Mouse (Mus musculus): ENCODE measurements around the gene Tnfrsf26. TPM values are rescaled to one million over a fixed set of nuclear protein-coding genes. Genes with fewer than 3 reads are reported as not detected.

The Tnfrsf26 gene
- 2.2 TPM for polyA plus RNA-seq (2014; fragmentation: Illumina TruSeq; extraction: RNeasy Lipid Tissue Mini Kit (QIAGEN cat#74804); ENCODE audit: low read depth, low replicate concordance)

GRCm38 (mm10) chr7:143628540-143628939 lies at the start of gene Tnfrsf26:
Gene Tnfrsf26, minus strand, starts transcription at chr7:143628722.

GRCm38 (mm10) chr7:143649034-143649768 lies 20.7 kb upstream of the Tnfrsf26 start, which contains the start of gene Tnfrsf22:
Gene Tnfrsf22, minus strand, starts transcription at chr7:143649661.

DNA sequence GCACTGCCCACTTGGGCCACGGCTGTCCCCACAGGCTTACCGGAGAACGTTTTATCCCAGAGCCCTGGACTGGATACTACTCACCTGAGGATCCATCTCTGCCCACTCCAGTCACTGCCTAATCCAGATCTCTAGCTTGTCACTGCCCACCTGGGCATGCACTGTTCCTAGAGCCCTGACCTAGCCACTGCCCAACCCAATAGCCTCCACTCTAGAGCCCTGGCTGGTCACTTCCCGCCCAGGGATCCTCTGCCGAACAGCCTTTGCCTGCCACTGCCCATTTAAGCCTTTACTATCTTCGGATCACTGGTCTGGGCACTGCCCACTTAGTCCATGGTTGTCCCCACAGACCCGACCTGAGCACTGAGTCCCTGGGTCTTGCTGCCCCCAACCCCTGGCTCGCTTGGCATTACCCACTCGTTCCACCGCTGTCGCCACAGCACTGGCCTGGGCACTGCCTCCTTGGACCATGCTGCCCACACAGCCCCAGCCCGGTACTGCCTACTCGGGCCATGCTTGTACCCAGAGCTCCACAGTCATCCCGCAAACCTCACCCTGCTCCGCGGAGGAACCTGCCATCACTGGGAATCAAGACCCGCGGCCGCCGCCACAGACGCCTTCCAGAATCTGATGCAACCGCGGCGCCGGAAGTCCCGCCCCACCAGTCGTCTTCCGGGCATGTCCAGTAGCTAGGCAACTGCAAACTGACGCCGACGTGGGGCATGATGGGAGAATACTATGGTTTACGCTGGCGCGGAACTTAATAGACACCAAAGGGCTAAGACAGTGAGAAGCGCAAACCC lies 28.9 kb downstream of the Tnfrsf26 start, which contains the start of gene Cars:
Gene Cars (minus strand): TSS at position 663 of the 803 bp plus-strand sequence.

Other genes starting within 250 kb of the Tnfrsf26 start
- 34.6 TPM for gene Cdkn1c, start 167.7 kb downstream of the Tnfrsf26 start, polyA plus RNA-seq (2014; fragmentation: Illumina TruSeq; extraction: RNeasy Lipid Tissue Mini Kit (QIAGEN cat#74804); ENCODE audit: low read depth, low replicate concordance)
- 5.3 TPM for gene Slc22a18, start 155.0 kb downstream of the Tnfrsf26 start, polyA plus RNA-seq (2014; fragmentation: Illumina TruSeq; extraction: RNeasy Lipid Tissue Mini Kit (QIAGEN cat#74804); ENCODE audit: low read depth, low replicate concordance)
- not detected for gene Phlda2, start 125.6 kb downstream of the Tnfrsf26 start, polyA plus RNA-seq (2014; fragmentation: Illumina TruSeq; extraction: RNeasy Lipid Tissue Mini Kit (QIAGEN cat#74804); ENCODE audit: low read depth, low replicate concordance)
- gene Nap1l4, start 79.6 kb downstream of the Tnfrsf26 start, polyA plus RNA-seq (2014; fragmentation: Illumina TruSeq; extraction: RNeasy Lipid Tissue Mini Kit (QIAGEN cat#74804); ENCODE audit: low read depth, low replicate concordance), result 77.7 TPM
- gene Cars, start 28.6 kb downstream of the Tnfrsf26 start, polyA plus RNA-seq (2014; fragmentation: Illumina TruSeq; extraction: RNeasy Lipid Tissue Mini Kit (QIAGEN cat#74804); ENCODE audit: low read depth, low replicate concordance), result 9.5 TPM
- gene Tnfrsf22, start 20.9 kb upstream of the Tnfrsf26 start, polyA plus RNA-seq (2014; fragmentation: Illumina TruSeq; extraction: RNeasy Lipid Tissue Mini Kit (QIAGEN cat#74804); ENCODE audit: low read depth, low replicate concordance), result 4.8 TPM
- gene Tnfrsf23, start 57.1 kb upstream of the Tnfrsf26 start, polyA plus RNA-seq (2014; fragmentation: Illumina TruSeq; extraction: RNeasy Lipid Tissue Mini Kit (QIAGEN cat#74804); ENCODE audit: low read depth, low replicate concordance), result 4.2 TPM
- 2.7 TPM for gene Osbpl5, start 128.3 kb upstream of the Tnfrsf26 start, polyA plus RNA-seq (2014; fragmentation: Illumina TruSeq; extraction: RNeasy Lipid Tissue Mini Kit (QIAGEN cat#74804); ENCODE audit: low read depth, low replicate concordance)
- not detected for gene Mrgprg, start 138.3 kb upstream of the Tnfrsf26 start, polyA plus RNA-seq (2014; fragmentation: Illumina TruSeq; extraction: RNeasy Lipid Tissue Mini Kit (QIAGEN cat#74804); ENCODE audit: low read depth, low replicate concordance)
- gene Mrgpre, start 155.8 kb upstream of the Tnfrsf26 start, polyA plus RNA-seq (2014; fragmentation: Illumina TruSeq; extraction: RNeasy Lipid Tissue Mini Kit (QIAGEN cat#74804); ENCODE audit: low read depth, low replicate concordance), result 0.44 TPM
- gene Nadsyn1, start 194.1 kb upstream of the Tnfrsf26 start, polyA plus RNA-seq (2014; fragmentation: Illumina TruSeq; extraction: RNeasy Lipid Tissue Mini Kit (QIAGEN cat#74804); ENCODE audit: low read depth, low replicate concordance), result 19.6 TPM
- gene Dhcr7, start 194.4 kb upstream of the Tnfrsf26 start, polyA plus RNA-seq (2014; fragmentation: Illumina TruSeq; extraction: RNeasy Lipid Tissue Mini Kit (QIAGEN cat#74804); ENCODE audit: low read depth, low replicate concordance), result 5.9 TPM
- gene Gm498, start 238.1 kb upstream of the Tnfrsf26 start, polyA plus RNA-seq (2014; fragmentation: Illumina TruSeq; extraction: RNeasy Lipid Tissue Mini Kit (QIAGEN cat#74804); ENCODE audit: low read depth, low replicate concordance), result not detected

Data from kidney, adult 10 weeks (tissue).